Mouse (Mus musculus) hindbrain, postnatal 0 days (tissue): ENCODE results near the gene Gltpd2. TPM values are rescaled to one million over a fixed set of nuclear protein-coding genes. Genes with fewer than 3 reads are reported as not detected.
"Not testable (repeated sequence)": the region's sequence is repeated elsewhere in the genome, so short reads cannot be mapped to it uniquely, and the experiment has no call there.

Experiments
- ATAC-seq: fragments of 200-750 bp; cut with Nextera tagmentation; 2 replicates; pipeline ENCODE4 v1.8.0; 2017; ENCODE audit warnings: mild to moderate bottlenecking, moderate TSS enrichment, moderate library complexity
- DNase-seq: peaks from one replicate; pipeline ENCODE4 v3.0.0-alpha.2; 2015; ENCODE audit warnings: low spot score
- H3K27ac ChIP-seq: fragments of 300-500 bp; sonication (generic); 2 replicates; pipeline ENCODE4 v1.5.1; 2014; ENCODE audit warnings: mild to moderate bottlenecking
- H3K27me3 ChIP-seq: fragments of 300-500 bp; sonication (generic); 2 replicates; pipeline ENCODE4 v1.6.1; 2014; ENCODE audit warnings: low read length, mixed read lengths; ENCODE audit not compliant: insufficient read depth
- H3K36me3 ChIP-seq: fragments of 300-500 bp; sonication (generic); 2 replicates; pipeline ENCODE4 v1.6.1; 2014; ENCODE audit warnings: low read length, mixed read lengths; ENCODE audit not compliant: insufficient read depth
- H3K4me1 ChIP-seq: fragments of 300-500 bp; sonication (generic); 2 replicates; pipeline ENCODE4 v1.6.1; 2014; ENCODE audit warnings: antibody characterized with exemption, low read length, mixed read lengths; ENCODE audit not compliant: insufficient read depth
- H3K4me2 ChIP-seq: fragments of 300-500 bp; sonication (generic); 2 replicates; pipeline ENCODE4 v1.6.1; 2014; ENCODE audit warnings: low read depth, mild to moderate bottlenecking, low read length, moderate library complexity, mixed read lengths
- H3K4me3 ChIP-seq: fragments of 300-500 bp; sonication (generic); 2 replicates; pipeline ENCODE4 v1.5.1; 2014; ENCODE audit warnings: low read length
- H3K9ac ChIP-seq: fragments of 300-500 bp; sonication (generic); replicated peaks from 2 replicates; pipeline ENCODE4 v1.6.1; 2014; ENCODE audit warnings: mild to moderate bottlenecking, low read length, moderate library complexity, mixed read lengths
- H3K9me3 ChIP-seq: fragments of 300-500 bp; sonication (generic); 2 replicates; pipeline ENCODE4 v1.6.1; 2016; ENCODE audit warnings: low read length, mixed read lengths
- CTCF ChIP-seq: IDR thresholded peaks from 2 replicates; pipeline ENCODE4 v1.5.1; 2016; ENCODE audit warnings: antibody characterized with exemption, control low read depth, low read depth
- WGBS: fragments of 180-500 bp; shearing (Covaris S2); extraction: QIAGEN DNeasy Blood & Tissue Kit; methylation state at CpG from one replicate; pipeline ENCODE4 v1.1.7; 2014; 5-methylcytosine and 5-hydroxymethylcytosine counted together
- polyA plus RNA-seq: library from polyadenylated mRNA; unstranded; fragments of >200 nt; fragmentation: Nextera tagmentation; extraction: Ambion mirVana; gene quantifications from 2 replicates; pipeline ENCODE4 v1.2.1, GENCODE M21; 2015
- total RNA-seq: library from RNA; depleted of rRNA; stranded (reverse); fragments of >200 nt; gene quantifications from 2 replicates; pipeline ENCODE4 v1.2.3, GENCODE M21; 2014

The Gltpd2 gene
- total and polyA plus RNA-seq, 2 experiments from 2014 or later: 0.31 TPM; not detected in 1

- Histone ChIP-seq H3K27ac (peak within 1 kb of the TSS; percentile 62), H3K4me3 (peak within 1 kb of the TSS; percentile 59), H3K27me3 (no peaks in the 10 kb centered on the region), H3K9me3 (no peaks in the 10 kb centered on the region), H3K4me1 (peaks cover 6% of the 10 kb centered on the region; the same call in 1 of the 2 replicates), H3K4me2 (peak within 1 kb of the TSS; percentile 76), H3K36me3 (peaks cover 11% of the 10 kb centered on the region; the same call in 1 of the 2 replicates), H3K9ac (peak within 1 kb of the TSS; percentile 62)
- ATAC-seq (peak; percentile 96), DNase-seq (peak; percentile 97)
- under 1% methylated on average over 25 of the region's 26 CpGs for WGBS
- TF ChIP-seq CTCF: no peak
These were observed 6.2 kb downstream of the Gltpd2 start, which contains the start of gene Psmb6 for GRCm38 (mm10) chr11:70525184-70525678. Psmb6 (plus strand) TSS chr11:70525367.

DNA sequence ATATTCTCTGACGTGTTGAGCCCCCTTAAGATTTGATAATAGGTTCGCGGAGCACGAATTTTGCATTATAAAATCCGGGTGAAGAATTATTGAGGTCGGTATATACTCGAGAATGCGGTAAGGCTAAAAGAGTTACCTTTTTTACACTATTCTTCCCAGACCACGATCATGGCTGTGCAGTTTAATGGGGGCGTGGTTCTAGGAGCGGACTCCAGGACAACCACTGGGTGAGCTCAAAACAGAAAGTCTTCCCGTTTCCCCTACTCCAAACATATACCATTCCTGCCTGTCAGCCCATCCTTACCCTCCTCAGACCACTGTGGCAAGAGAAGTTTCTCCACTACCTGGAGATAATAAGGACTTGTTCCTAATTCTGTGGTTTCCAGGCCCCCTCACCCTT is 6.7 kb downstream of the Gltpd2 start:
- Histone ChIP-seq H3K4me2 (peak overlapping the region; percentile 76), H3K9ac (peak overlapping the region; percentile 62), H3K27ac (peak overlapping the region; percentile 62), H3K36me3 (peaks cover 11% of the 10 kb centered on the region; the same call in 1 of the 2 replicates), H3K4me1 (peaks cover 6% of the 10 kb centered on the region; the same call in 1 of the 2 replicates), H3K27me3 (no peaks in the 10 kb centered on the region), H3K4me3 (peak overlapping the region; percentile 59), H3K9me3 (no peaks in the 10 kb centered on the region)
- TF ChIP-seq CTCF: no peak
- DNase-seq (no peak), ATAC-seq (peak; percentile 10; the same call in 1 of the 2 replicates)
- WGBS: 3% methylated on average over 12 of the region's 12 CpGs

- H3K9me3 ChIP-seq: no peaks in the 10 kb centered on the region
- H3K9ac ChIP-seq: no peak overlapping the region
- TF ChIP-seq CTCF: no peak
- H3K4me3 ChIP-seq: peak overlapping the region; percentile 59
- ATAC-seq (no peak), DNase-seq (no peak)
- H3K36me3 ChIP-seq: peaks cover 11% of the 10 kb centered on the region; the same call in 1 of the 2 replicates
- H3K4me1 ChIP-seq: peaks cover 6% of the 10 kb centered on the region; the same call in 1 of the 2 replicates
- H3K4me2 ChIP-seq: peak overlapping the region; percentile 76
- no peak overlapping the region for H3K27ac ChIP-seq
- 92% methylated on average over 12 of the region's 12 CpGs for WGBS
- no peaks in the 10 kb centered on the region for H3K27me3 ChIP-seq
These were observed 7.2 kb downstream of the Gltpd2 start for GRCm38 (mm10) chr11:70526211-70526610.

GRCm38 (mm10) chr11:70528610-70529009 is 9.6 kb downstream of the Gltpd2 start:
- Histone ChIP-seq H3K4me1 (peaks cover 6% of the 10 kb centered on the region; the same call in 1 of the 2 replicates), H3K9ac (no peak overlapping the region), H3K36me3 (peaks cover 11% of the 10 kb centered on the region; the same call in 1 of the 2 replicates), H3K27ac (no peak overlapping the region), H3K4me3 (no peak overlapping the region), H3K27me3 (no peaks in the 10 kb centered on the region), H3K9me3 (no peaks in the 10 kb centered on the region), H3K4me2 (no peak overlapping the region)
- no peak for DNase-seq
- no peak for ATAC-seq
- 86% methylated on average over 7 of the region's 7 CpGs for WGBS
- TF ChIP-seq CTCF: no peak

DNA sequence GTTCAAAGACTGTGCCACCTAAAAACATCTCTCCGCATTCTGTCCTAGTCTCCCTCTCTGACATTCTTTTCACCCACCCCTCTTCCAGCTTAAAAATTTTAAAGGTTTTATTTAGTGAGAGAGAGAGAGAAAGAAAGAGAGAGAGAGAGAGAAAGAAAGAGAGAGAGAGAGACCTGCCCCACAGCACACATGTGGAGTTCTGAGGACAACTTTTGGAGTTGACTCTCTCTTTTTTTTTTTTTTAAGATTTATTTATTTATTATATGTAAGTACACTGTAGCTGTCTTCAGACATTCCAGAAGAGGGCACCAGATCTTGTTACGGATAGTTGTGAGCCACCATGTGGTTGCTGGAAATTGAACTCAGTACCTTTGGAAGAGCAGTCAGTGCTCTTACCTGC is 12.1 kb downstream of the Gltpd2 start:
- H3K4me2 ChIP-seq, H3K9me3 ChIP-seq, H3K27ac ChIP-seq, H3K4me1 ChIP-seq, H3K4me3 ChIP-seq, H3K9ac ChIP-seq, DNase-seq, H3K27me3 ChIP-seq, ATAC-seq: not testable (repeated sequence)
- 73% methylated on average over 2 of the region's 2 CpGs for WGBS
- peaks cover 11% of the 10 kb centered on the region; the same call in 1 of the 2 replicates for H3K36me3 ChIP-seq
- TF ChIP-seq CTCF: 0 out of 2 replicates have a peak, but pooled peaks have one; percentile 6

- H3K4me2 ChIP-seq: no peak within 1 kb of the TSS
- no peak for ATAC-seq
- DNase-seq: no peak
- no peak within 1 kb of the TSS for H3K4me3 ChIP-seq
- no peaks in the 10 kb centered on the region for H3K4me1 ChIP-seq
- WGBS: 84% methylated on average over 6 of the region's 6 CpGs
- no peak for TF ChIP-seq CTCF
- H3K9me3 ChIP-seq: no peaks in the 10 kb centered on the region
- H3K36me3 ChIP-seq: peaks cover 7% of the 10 kb centered on the region; the same call in 1 of the 2 replicates
- H3K9ac ChIP-seq: no peak within 1 kb of the TSS
- H3K27ac ChIP-seq: no peak within 1 kb of the TSS
- H3K27me3 ChIP-seq: no peaks in the 10 kb centered on the region
These were observed 13.8 kb downstream of the Gltpd2 start, which contains the start of gene Gm40193 for GRCm38 (mm10) chr11:70532839-70533238. Gm40193 (minus strand) TSS chr11:70532939.

DNA sequence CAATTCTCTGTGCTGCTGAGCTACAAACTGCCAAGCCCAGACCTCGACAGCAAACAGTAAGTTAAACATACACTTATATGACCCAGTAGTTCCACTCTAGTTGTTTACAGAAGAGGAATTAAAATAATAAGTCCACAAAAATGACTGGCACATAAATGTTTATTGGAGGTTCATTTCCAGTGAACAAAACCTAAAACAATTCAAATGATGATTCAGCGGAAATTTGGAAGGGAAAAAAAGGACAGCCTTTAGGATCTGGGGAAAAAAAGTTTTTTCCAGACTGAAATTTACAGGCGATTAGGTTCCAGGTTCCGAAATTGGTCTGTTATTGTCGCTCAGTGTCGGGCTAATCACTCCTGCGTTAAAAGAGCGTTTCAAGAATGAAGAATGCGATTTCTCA is 20.4 kb downstream of the Gltpd2 start:
- Histone ChIP-seq H3K36me3 (no peaks in the 10 kb centered on the region), H3K9ac (peak overlapping the region; percentile 70), H3K4me2 (peak overlapping the region; percentile 78), H3K27ac (peak overlapping the region; percentile 67; the same call in 1 of the 2 replicates), H3K27me3 (no peaks in the 10 kb centered on the region), H3K4me3 (peak overlapping the region; percentile 63), H3K4me1 (no peaks in the 10 kb centered on the region), H3K9me3 (no peaks in the 10 kb centered on the region)
- DNase-seq (no peak), ATAC-seq (no peak)
- WGBS: 15% methylated on average over 9 of the region's 9 CpGs
- no peak for TF ChIP-seq CTCF
